Mouse (Mus musculus): Measurements from ENCODE around the gene Slc17a7.

GRCm38 (mm10) chr7:45172974-45173373, 9.2 kb downstream of the Slc17a7 start:
- no peak for TF ChIP-seq POLR2A (IDR thresholded peaks at IDR 0.05; ENCODE audit: low read depth, low read length)
- no peak for TF ChIP-seq USF2 (conservative IDR thresholded peaks at IDR 0.05; ENCODE audit: low read depth, low read length)
- no peak for TF ChIP-seq CHD2 (IDR thresholded peaks at IDR 0.05; ENCODE audit: low read length)
- TF ChIP-seq JUN (IDR thresholded peaks at IDR 0.05; ENCODE audit: insufficient read depth, low read depth, low read length): no peak
